Mouse (Mus musculus) stomach, embryonic 16.5 days (tissue): ENCODE data around the gene Clptm1. TPM values are rescaled to one million over a fixed set of nuclear protein-coding genes. Genes with fewer than 3 reads are reported as not detected.

ENCODE experiments used
- ATAC-seq: fragments of 200-750 bp; cut with Nextera tagmentation; 2 replicates; pipeline ENCODE4 v1.8.0; 2017; ENCODE audit warnings: moderate number of reproducible peaks, moderate TSS enrichment; ENCODE audit not compliant: insufficient read depth, low FRiP score
- H3K27ac ChIP-seq: fragments of 300-500 bp; sonication (generic); 2 replicates; pipeline ENCODE4 v1.5.1; 2014; ENCODE audit warnings: low read length
- H3K27me3 ChIP-seq: fragments of 300-500 bp; sonication (generic); 2 replicates; pipeline ENCODE4 v1.6.1; 2014; ENCODE audit warnings: low read length, control low read depth, mixed read lengths; ENCODE audit not compliant: control insufficient read depth, insufficient read depth
- H3K36me3 ChIP-seq: fragments of 300-500 bp; sonication (generic); 2 replicates; pipeline ENCODE4 v1.6.1; 2014; ENCODE audit warnings: low read length; ENCODE audit not compliant: control insufficient read depth, insufficient read depth
- H3K4me1 ChIP-seq: fragments of 300-500 bp; sonication (generic); 2 replicates; pipeline ENCODE4 v1.6.1; 2014; ENCODE audit warnings: low read length, control low read depth, mixed read lengths; ENCODE audit not compliant: control insufficient read depth, insufficient read depth
- H3K4me2 ChIP-seq: fragments of 300-500 bp; sonication (generic); 2 replicates; pipeline ENCODE4 v1.6.1; 2014; ENCODE audit warnings: low read depth, low read length, mixed read lengths
- H3K4me3 ChIP-seq: fragments of 300-500 bp; sonication (generic); replicated peaks from 2 replicates; pipeline ENCODE4 v1.5.1; 2014; ENCODE audit warnings: mild to moderate bottlenecking, low read length
- H3K9ac ChIP-seq: fragments of 300-500 bp; sonication (generic); 2 replicates; pipeline ENCODE4 v1.6.1; 2014; ENCODE audit warnings: low read length
- H3K9me3 ChIP-seq: fragments of 300-500 bp; sonication (generic); replicated peaks from 2 replicates; pipeline ENCODE4 v1.6.1; 2016; ENCODE audit warnings: low read length, control low read depth; ENCODE audit not compliant: control insufficient read depth
- WGBS: fragments of 180-500 bp; shearing (Covaris S2); extraction: QIAGEN DNeasy Blood & Tissue Kit; methylation state at CpG from one replicate; pipeline ENCODE4 v1.1.7; 2014; 5-methylcytosine and 5-hydroxymethylcytosine counted together
- polyA plus RNA-seq: library from polyadenylated mRNA; unstranded; fragments of >200 nt; fragmentation: Nextera tagmentation; extraction: Ambion mirVana; gene quantifications from 2 replicates; pipeline ENCODE4 v1.2.1, GENCODE M21; 2015

The Clptm1 gene
- polyA plus RNA-seq = 58.2 and 59.4 TPM in 2 replicates

DNA sequence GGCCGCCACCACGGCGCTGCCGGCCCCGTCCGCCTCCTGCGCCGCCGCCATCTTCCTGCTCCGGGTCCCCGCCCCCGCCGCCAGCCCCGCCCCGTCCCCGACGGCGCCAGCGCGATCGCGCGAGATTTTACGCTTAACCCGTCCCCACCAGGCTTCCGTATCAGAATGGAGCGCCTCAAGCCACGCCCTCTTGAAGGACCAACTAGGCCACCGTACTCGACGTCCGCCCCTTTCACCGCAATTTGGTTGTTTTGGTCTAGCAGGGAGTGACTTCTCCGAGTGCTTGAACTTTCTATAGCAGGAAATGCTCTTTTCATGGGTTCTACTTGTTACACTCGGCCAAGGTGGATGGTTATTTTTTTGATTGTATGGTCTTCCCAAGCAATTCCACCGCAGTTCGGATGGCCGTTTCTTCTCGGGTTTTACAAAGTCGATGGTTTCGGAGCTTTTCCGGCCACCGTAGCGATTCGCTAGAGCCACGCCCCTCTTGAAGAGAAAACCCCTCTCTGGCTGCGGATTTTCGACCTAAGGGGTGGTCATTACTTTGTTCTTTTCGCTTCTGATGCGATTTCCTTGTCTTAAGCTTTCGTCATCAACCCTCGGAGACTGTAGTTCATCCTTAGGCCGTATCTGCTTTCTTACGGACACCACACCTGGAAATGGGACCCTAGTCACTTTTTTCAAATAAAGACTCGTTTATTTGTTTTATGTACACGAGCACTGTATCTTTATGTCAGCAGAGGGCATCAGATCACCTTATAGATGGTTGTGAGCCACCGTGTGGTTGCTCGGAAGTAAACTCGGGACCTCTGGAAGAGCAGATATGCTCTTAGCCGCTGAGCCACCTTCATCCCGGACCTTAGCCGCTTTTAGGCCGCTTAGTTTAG lies at the start of gene Clptm1:
Clptm1 (minus strand) TSS at position 79 of the 887 bp plus-strand sequence.
- H3K36me3 ChIP-seq = no peaks in the 10 kb centered on the region
- peak; percentile 89 for ATAC-seq
- H3K27ac ChIP-seq = peak within 1 kb of the TSS; percentile 97
- peaks cover 16% of the 10 kb centered on the region for H3K4me1 ChIP-seq
- peak within 1 kb of the TSS; percentile 99 for H3K4me3 ChIP-seq
- H3K27me3 ChIP-seq = no peaks in the 10 kb centered on the region
- under 1% methylated on average over 61 of the region's 63 CpGs for WGBS
- H3K9me3 ChIP-seq = no peaks in the 10 kb centered on the region
- peak within 1 kb of the TSS; percentile 91 for H3K9ac ChIP-seq
- peak within 1 kb of the TSS; percentile 81 for H3K4me2 ChIP-seq

DNA sequence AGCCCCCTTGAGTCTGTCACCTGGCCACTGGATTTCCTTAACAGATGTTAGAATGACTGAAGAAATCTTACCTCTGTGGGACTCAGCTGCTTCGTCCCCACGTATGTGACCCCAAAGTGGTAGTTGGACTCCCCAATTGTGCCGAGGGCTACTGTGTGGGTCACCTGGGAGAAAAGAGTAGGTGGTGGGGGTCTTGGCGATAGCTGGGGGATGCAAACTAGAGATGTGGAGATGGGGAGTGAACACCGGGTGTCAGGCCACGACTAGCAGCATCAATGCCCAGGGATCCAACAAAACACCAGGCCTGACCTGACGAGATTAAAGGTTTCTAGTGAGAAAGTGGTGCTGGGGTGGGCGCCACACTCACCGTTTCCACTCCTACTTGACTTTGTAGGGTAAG lies 48.8 kb upstream of the Clptm1 start:
- Histone ChIP-seq H3K9me3 (no peaks in the 10 kb centered on the region), H3K27me3 (no peaks in the 10 kb centered on the region), H3K36me3 (peaks cover 12% of the 10 kb centered on the region), H3K4me2 (no peak overlapping the region), H3K4me3 (no peak overlapping the region), H3K4me1 (peaks cover 16% of the 10 kb centered on the region), H3K9ac (no peak overlapping the region), H3K27ac (no peak overlapping the region)
- 89% methylated on average over 9 of the region's 9 CpGs for WGBS
- ATAC-seq = no peak

DNA sequence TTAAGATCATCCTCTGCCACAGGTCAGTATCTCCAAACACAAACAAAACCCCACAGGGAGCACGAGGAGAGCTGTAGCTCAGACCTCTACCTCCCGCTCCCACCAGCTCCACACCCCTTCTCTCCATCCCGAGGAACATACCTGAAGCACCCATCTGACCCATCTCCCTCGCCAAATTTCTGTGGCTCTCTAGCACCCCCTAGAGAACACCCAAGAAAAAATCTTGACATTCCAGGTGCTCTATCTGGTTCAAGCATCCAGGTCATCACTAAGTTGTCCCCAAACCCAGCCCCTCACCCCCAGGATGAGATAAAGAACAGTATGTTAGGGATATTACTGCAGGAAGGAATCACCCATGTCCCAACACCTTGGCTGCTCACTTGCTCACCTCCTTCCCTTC lies 48.4 kb upstream of the Clptm1 start:
- 38% methylated on average over 4 of the region's 4 CpGs for WGBS
- no peak overlapping the region for H3K27ac ChIP-seq
- H3K36me3 ChIP-seq = peaks cover 15% of the 10 kb centered on the region
- no peaks in the 10 kb centered on the region for H3K27me3 ChIP-seq
- H3K9me3 ChIP-seq = no peaks in the 10 kb centered on the region
- H3K4me1 ChIP-seq = peaks cover 16% of the 10 kb centered on the region
- H3K4me2 ChIP-seq = no peak overlapping the region
- ATAC-seq = no peak
- no peak overlapping the region for H3K4me3 ChIP-seq
- H3K9ac ChIP-seq = no peak overlapping the region

DNA sequence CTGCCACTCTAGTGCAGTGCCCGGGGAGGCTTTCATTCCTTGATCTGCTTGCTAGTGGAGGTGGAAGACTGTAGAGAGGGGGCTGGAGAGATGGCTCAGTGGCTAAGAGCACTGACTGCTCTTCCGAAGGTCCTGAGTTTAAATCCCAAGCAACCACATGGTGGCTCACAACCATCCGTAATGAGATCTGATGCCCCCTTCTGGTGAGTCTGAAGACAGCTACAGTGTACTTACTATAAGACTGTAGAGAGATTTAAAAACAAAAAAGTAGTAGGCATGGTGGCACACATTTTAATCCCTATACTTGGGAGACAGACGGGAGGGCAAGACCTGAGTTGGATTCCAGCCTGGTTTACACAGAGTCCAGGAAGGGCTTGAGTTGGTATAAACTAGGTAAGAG lies 47.6 kb upstream of the Clptm1 start:
- no peaks in the 10 kb centered on the region for H3K9me3 ChIP-seq
- no peak overlapping the region for H3K4me3 ChIP-seq
- no peak overlapping the region for H3K4me2 ChIP-seq
- no peak for ATAC-seq
- H3K36me3 ChIP-seq = peaks cover 21% of the 10 kb centered on the region
- H3K27me3 ChIP-seq = no peaks in the 10 kb centered on the region
- 65% methylated on average over 4 of the region's 4 CpGs for WGBS
- peaks cover 16% of the 10 kb centered on the region for H3K4me1 ChIP-seq
- no peak overlapping the region for H3K27ac ChIP-seq
- H3K9ac ChIP-seq = no peak overlapping the region

DNA sequence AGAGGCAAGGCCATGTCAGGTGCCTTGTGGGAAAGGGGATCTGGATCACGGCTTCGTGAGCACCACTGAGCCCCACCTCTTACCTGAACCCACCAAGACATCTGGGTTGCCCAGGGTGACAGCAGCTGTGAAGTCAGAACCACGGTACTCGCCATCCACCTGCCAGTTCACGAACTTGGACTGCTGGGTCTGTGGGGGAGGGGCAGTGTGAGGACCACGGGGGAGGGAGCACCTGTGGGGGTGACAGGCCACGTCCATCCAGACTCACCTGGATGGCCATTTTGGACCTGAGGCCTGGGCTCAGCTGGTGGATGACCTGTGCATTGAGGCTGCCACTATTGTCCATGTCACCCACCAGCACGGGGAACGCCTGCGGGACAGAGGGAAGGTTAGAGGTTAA lies 45.8 kb upstream of the Clptm1 start:
- Histone ChIP-seq H3K36me3 (peaks cover 24% of the 10 kb centered on the region), H3K27me3 (no peaks in the 10 kb centered on the region), H3K9me3 (no peaks in the 10 kb centered on the region), H3K4me1 (peaks cover 7% of the 10 kb centered on the region; the same call in 1 of the 2 replicates), H3K9ac (no peak overlapping the region), H3K4me2 (no peak overlapping the region), H3K27ac (no peak overlapping the region), H3K4me3 (no peak overlapping the region)
- 84% methylated on average over 10 of the region's 10 CpGs for WGBS
- ATAC-seq = no peak

DNA sequence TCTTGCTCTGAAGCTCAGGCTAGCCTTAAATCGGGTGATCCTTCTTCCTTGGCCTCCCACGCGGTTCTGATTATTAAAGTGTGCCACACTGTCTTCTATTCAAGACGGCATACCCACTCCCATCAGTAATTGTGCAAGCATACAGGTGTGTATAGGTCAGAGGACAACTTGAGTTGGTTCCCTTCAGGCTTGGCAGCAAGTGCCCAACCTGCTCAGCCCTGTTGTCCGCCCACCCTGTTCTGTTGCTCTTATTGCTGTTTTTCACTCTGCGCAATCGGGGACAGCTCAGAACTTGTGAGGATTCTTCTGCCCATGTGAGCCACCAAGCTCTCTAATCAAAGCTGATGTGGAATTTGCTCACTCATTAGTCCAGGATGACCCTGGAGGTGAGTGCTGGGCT lies 40.4 kb upstream of the Clptm1 start:
- Histone ChIP-seq H3K9me3 (no peaks in the 10 kb centered on the region), H3K9ac (no peak overlapping the region), H3K36me3 (peaks cover 28% of the 10 kb centered on the region), H3K27ac (no peak overlapping the region), H3K4me1 (peaks cover 11% of the 10 kb centered on the region), H3K4me2 (no peak overlapping the region), H3K4me3 (no peak overlapping the region), H3K27me3 (no peaks in the 10 kb centered on the region)
- 95% methylated on average over 7 of the region's 7 CpGs for WGBS
- ATAC-seq = no peak

DNA sequence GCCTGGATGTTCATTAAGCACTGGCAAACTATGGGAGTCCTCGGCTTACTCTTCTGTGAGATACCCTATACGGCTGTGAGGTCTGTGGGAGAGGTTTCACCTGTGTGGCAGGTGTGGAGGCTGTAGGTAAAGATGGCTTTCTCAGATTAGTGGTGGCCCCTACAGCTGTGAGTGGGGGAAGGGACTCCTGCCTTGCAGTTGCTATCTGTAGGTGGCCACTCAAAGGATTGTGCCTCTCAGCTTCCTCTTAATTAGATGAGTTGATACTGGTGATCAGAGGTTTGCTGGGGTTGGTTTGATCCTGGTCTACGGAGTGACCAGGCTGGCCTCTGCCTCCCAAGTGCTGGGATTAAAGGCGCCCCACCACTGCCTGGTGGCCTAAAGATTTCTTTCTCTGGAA lies 39.6 kb upstream of the Clptm1 start:
- Histone ChIP-seq H3K27ac (no peak overlapping the region), H3K4me3 (no peak overlapping the region), H3K9me3 (no peaks in the 10 kb centered on the region), H3K9ac (no peak overlapping the region), H3K4me1 (peaks cover 15% of the 10 kb centered on the region), H3K36me3 (peaks cover 26% of the 10 kb centered on the region), H3K4me2 (no peak overlapping the region), H3K27me3 (no peaks in the 10 kb centered on the region)
- no peak for ATAC-seq
- 92% methylated on average over 4 of the region's 4 CpGs for WGBS

DNA sequence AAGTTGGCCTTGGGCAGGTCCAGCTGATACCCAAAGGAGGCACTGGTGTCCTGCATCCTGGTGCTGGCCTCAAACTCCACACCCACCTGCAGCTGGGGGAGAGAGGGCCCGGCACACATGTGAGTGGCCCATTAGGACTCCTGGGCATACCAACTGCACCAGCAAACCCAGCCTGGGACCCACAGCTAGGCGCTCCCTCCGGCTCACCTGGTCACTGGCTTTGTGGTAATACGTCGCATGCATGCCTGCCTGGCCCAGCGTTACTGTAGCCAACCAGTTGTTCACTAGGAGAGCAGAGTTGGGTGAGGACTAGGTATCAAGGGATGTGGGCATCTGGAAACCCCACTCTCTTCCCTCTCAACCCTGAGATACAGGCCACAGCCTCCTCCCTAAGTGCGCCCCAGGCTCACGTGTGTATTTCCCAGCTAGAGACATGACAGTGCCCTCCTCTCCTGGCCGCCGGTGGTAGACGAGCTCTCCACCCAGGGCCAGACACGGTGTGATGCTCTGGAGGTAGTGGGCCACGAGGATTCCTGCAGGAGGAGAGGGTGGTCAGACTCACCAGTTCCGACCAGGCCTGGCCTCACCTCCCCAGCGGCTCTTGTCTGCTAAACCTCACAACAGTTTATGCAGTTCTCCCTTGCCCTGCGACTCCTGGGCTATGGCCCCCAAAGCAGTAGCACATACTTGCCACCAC lies 38.2 kb upstream of the Clptm1 start:
- Histone ChIP-seq H3K36me3 (peaks cover 17% of the 10 kb centered on the region), H3K27me3 (no peaks in the 10 kb centered on the region), H3K9me3 (no peaks in the 10 kb centered on the region), H3K4me1 (peaks cover 26% of the 10 kb centered on the region), H3K27ac (no peak overlapping the region), H3K9ac (no peak overlapping the region), H3K4me3 (no peak overlapping the region), H3K4me2 (no peak overlapping the region)
- no peak for ATAC-seq
- WGBS = 91% methylated on average over 16 of the region's 16 CpGs
